Mouse (Mus musculus) ES-E14 (cell line): ENCODE measurements at regions not wholly inside any gene's neighbourhood (a gene's known extent, or its start where the extent isn't known, plus 50 kb on each side); places are given as distances from the start of the nearest gene placed in this dataset.

Experiments
- CHD2 ChIP-seq: IDR thresholded peaks from 2 replicates; pipeline ENCODE4 v1.6.1; 2014; ENCODE audit warnings: mild to moderate bottlenecking, low read depth, low read length, inconsistent platforms
- HCFC1 ChIP-seq: IDR thresholded peaks from 2 replicates; pipeline ENCODE4 v1.6.1; 2012; ENCODE audit warnings: low read length, inconsistent platforms, borderline replicate concordance; ENCODE audit not compliant: insufficient read depth
- ZNF384 ChIP-seq: IDR thresholded peaks from 2 replicates; pipeline ENCODE4 v1.6.1; 2012; ENCODE audit warnings: low read depth, low read length, inconsistent platforms

DNA sequence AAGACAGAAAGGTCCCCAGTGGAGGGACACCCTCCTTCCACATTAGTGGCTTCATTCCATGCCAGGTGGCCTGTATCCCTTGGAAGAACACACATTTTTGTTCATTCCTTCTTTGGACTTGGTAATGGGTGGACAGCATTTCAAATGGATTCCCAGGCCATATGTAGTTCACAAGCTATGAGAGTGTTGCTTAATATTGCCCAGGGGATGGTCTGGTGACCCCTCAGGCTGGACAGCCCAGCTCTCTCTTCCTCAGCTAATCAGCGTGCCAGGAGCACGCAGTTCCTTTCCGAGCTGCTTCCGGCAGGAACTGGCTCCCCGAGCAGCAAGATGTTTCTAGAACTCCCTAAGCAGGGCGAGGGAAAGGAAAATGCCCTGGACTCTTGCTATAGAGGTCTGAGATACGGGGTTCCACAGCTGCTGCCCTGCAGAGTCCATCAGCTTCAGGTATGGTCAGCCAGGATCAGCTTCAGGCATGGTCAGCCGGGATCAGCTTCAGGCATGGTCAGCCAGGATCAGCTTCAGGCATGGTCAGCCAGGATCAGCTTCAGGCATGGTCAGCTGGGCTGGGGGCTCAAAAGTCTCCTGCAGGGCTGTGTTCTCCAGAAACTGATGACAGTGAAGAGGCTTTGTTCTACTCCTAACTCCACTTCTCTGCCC, 146.9 kb upstream of the Tmem45b start:
- no peak for TF ChIP-seq CHD2
- no peak for TF ChIP-seq ZNF384
- TF ChIP-seq HCFC1 = no peak
